32 mouse cellular contexts compared by ENCODE assay signal in genomic region chr6:38739266-38739665, GRCm38 (mm10).
DNase-seq lines count a peak whose midpoint lies in the region; ATAC-seq and TF ChIP-seq lines count a peak whose summit lies in the region.
"Had no signal": no experiment of that assay in that cellular context is flagged by ENCODE, and none has a peak within 500 bp of the region (broad histone marks: within the 10 kb centered on the region; RNA-seq: fewer than 3 reads in every experiment).

No protein-coding gene starts in this region.

- peaks cover 26% of the 10 kb centered on the region for H3K4me1 ChIP-seq in heart, embryonic 13.5 days
- H3K4me1 ChIP-seq in heart, embryonic 11.5 days (ENCODE audit: control insufficient read depth, insufficient read depth, low read length), result peaks cover 12% of the 10 kb centered on the region; the same call in 1 of the 2 replicates
- H3K4me1 ChIP-seq in liver, embryonic 13.5 days (replicated peaks), result peaks cover 46% of the 10 kb centered on the region
- peaks cover 47% of the 10 kb centered on the region for H3K4me1 ChIP-seq in liver, embryonic 12.5 days
- peaks cover 14 to 24% of the 10 kb centered on the region in 2 experiments for H3K4me1 ChIP-seq in MEL (ENCODE audit: control insufficient read depth in 1 of 2, insufficient read depth in 2 of 2, low read length in 2 of 2)
- H3K4me1 ChIP-seq: hindbrain, embryonic 12.5 days; intestine, embryonic 15.5 days; midbrain, embryonic 12.5 days; neural tube, embryonic 12.5 days; stomach, embryonic 15.5 days had no signal

- DNase-seq in liver, embryonic 13.5 days, result peak; percentile 40
- DNase-seq in MEL (ENCODE audit: low read depth, low spot score), result peak; percentile 49
- DNase-seq in c-Kit-positive CD71-positive TER-119-positive erythroid progenitor cells, embryonic 14.5 days (ENCODE audit: low spot score), result peak; percentile 48
- no peak for DNase-seq in adrenal gland, postnatal 10 days
- DNase-seq: adrenal gland, adult 8-10 months; cerebellum, adult 18-20 months; cerebellum, postnatal 14 days; gastrocnemius, postnatal 10 days; heart, postnatal 14 days; kidney, adult 2 months; kidney, postnatal 36 days; layer of hippocampus, postnatal 36 days; left cerebral cortex, postnatal 4 days; lung, adult 18-20 months; lung, postnatal 4 days; thymus, adult 18-20 months; thymus, postnatal 25 days had no signal

- ATAC-seq in heart, embryonic 13.5 days (ENCODE audit: extremely low read depth, insufficient number of reproducible peaks, low FRiP score, low TSS enrichment), result no peak
- no peak for ATAC-seq in heart, embryonic 11.5 days (replicated peaks; ENCODE audit: insufficient number of reproducible peaks, low FRiP score, low TSS enrichment)
- no peak for ATAC-seq in liver, embryonic 13.5 days (ENCODE audit: low read depth)
- no peak for ATAC-seq in liver, embryonic 12.5 days
- ATAC-seq: forebrain, embryonic 16.5 days; hindbrain, postnatal 0 days; intestine, embryonic 15.5 days; lung, postnatal 0 days had no signal

- no peaks in the 10 kb centered on the region for H3K79me2 ChIP-seq in MEL (ENCODE audit: control insufficient read depth, insufficient read depth, low read length, poor library complexity)

- no peaks in the 10 kb centered on the region for H3K27me3 ChIP-seq in heart, embryonic 13.5 days (replicated peaks)
- no peaks in the 10 kb centered on the region for H3K27me3 ChIP-seq in heart, embryonic 11.5 days (ENCODE audit: control insufficient read depth, insufficient read depth, low read length)
- no peaks in the 10 kb centered on the region for H3K27me3 ChIP-seq in liver, embryonic 13.5 days
- H3K27me3 ChIP-seq in liver, embryonic 12.5 days (replicated peaks), result no peaks in the 10 kb centered on the region
- H3K27me3 ChIP-seq in MEL (ENCODE audit: control insufficient read depth in 1 of 2, insufficient read depth in 2 of 2, low read length in 2 of 2), result no peaks in the 10 kb centered on the region
- H3K27me3 ChIP-seq: heart, embryonic 12.5 days; hindbrain, embryonic 12.5 days; intestine, embryonic 15.5 days; megakaryocyte, embryonic 14.5 days; midbrain, embryonic 12.5 days; neural tube, embryonic 12.5 days; stomach, embryonic 15.5 days had no signal

- H3K36me3 ChIP-seq in heart, embryonic 13.5 days, result peaks cover 75% of the 10 kb centered on the region
- peaks cover 11% of the 10 kb centered on the region for H3K36me3 ChIP-seq in heart, embryonic 11.5 days (ENCODE audit: control insufficient read depth, insufficient read depth, low read length)
- H3K36me3 ChIP-seq in liver, embryonic 13.5 days, result peaks cover 97% of the 10 kb centered on the region
- H3K36me3 ChIP-seq in liver, embryonic 12.5 days, result peaks cover 100% of the 10 kb centered on the region
- peaks cover 0 to 24% of the 10 kb centered on the region in 2 experiments; a peak in 2 of 4 replicates for H3K36me3 ChIP-seq in MEL (ENCODE audit: control insufficient read depth in 1 of 2, insufficient read depth in 2 of 2, low read length in 2 of 2)

- no peaks in the 10 kb centered on the region for H3K9me3 ChIP-seq in heart, embryonic 13.5 days
- no peaks in the 10 kb centered on the region for H3K9me3 ChIP-seq in heart, embryonic 11.5 days (replicated peaks; ENCODE audit: control insufficient read depth, low read length)
- H3K9me3 ChIP-seq in liver, embryonic 13.5 days (replicated peaks), result no peaks in the 10 kb centered on the region
- no peaks in the 10 kb centered on the region for H3K9me3 ChIP-seq in liver, embryonic 12.5 days (replicated peaks)
- no peaks in the 10 kb centered on the region for H3K9me3 ChIP-seq in MEL (replicated peaks; ENCODE audit: insufficient read depth, low read length)
- H3K9me3 ChIP-seq: heart, embryonic 12.5 days; hindbrain, embryonic 12.5 days; intestine, embryonic 15.5 days; megakaryocyte, embryonic 14.5 days; midbrain, embryonic 12.5 days; neural tube, embryonic 12.5 days; stomach, embryonic 15.5 days had no signal

- H3K4me3 ChIP-seq in heart, embryonic 13.5 days, result no peak overlapping the region
- H3K4me3 ChIP-seq in heart, embryonic 11.5 days (ENCODE audit: low read depth, low read length), result no peak overlapping the region
- H3K4me3 ChIP-seq in liver, embryonic 13.5 days (replicated peaks), result no peak overlapping the region
- no peak overlapping the region for H3K4me3 ChIP-seq in liver, embryonic 12.5 days
- no peak overlapping the region for H3K4me3 ChIP-seq in MEL (ENCODE audit: control insufficient read depth in 1 of 2, insufficient read depth in 1 of 2, low read depth in 2 of 2, low read length in 2 of 2)
- H3K4me3 ChIP-seq: erythroblast, embryonic 14.5 days; heart, embryonic 12.5 days; hindbrain, embryonic 12.5 days; intestine, embryonic 15.5 days; megakaryocyte, embryonic 14.5 days; midbrain, embryonic 12.5 days; myocyte; neural tube, embryonic 12.5 days; stomach, embryonic 15.5 days had no signal

- no peak for TF ChIP-seq CTCF in MEL (IDR thresholded peaks at IDR 0.05 in 2 of 3, conservative IDR thresholded peaks at IDR 0.05 in 1 of 3; ENCODE audit: control insufficient read depth in 1 of 3, insufficient read depth in 1 of 3, low read depth in 2 of 3, low read length in 3 of 3, poor library complexity in 1 of 3, severe bottlenecking in 1 of 3)

- TF ChIP-seq EP300 in MEL (IDR thresholded peaks at IDR 0.05; ENCODE audit: low read depth in 1 of 2, low read length in 2 of 2), result no peak

- H3K9ac ChIP-seq in heart, embryonic 13.5 days, result 0 out of 2 replicates have a peak overlapping the region, but pooled peaks have one; percentile 33
- no peak overlapping the region for H3K9ac ChIP-seq in heart, embryonic 11.5 days (ENCODE audit: low read depth, low read length)
- H3K9ac ChIP-seq in liver, embryonic 13.5 days, result no peak overlapping the region; the same call in 1 of the 2 replicates
- H3K9ac ChIP-seq in liver, embryonic 12.5 days, result no peak overlapping the region
- no peak overlapping the region for H3K9ac ChIP-seq in MEL (ENCODE audit: control insufficient read depth, low read depth, low read length, poor library complexity, severe bottlenecking)
- H3K9ac ChIP-seq: heart, embryonic 12.5 days; hindbrain, embryonic 12.5 days; intestine, embryonic 15.5 days; midbrain, embryonic 12.5 days; neural tube, embryonic 12.5 days; stomach, embryonic 15.5 days had no signal

- TF ChIP-seq RAD21 in MEL (IDR thresholded peaks at IDR 0.05; ENCODE audit: low read depth, low read length), result no peak

- H3K4me2 ChIP-seq in heart, embryonic 13.5 days, result no peak overlapping the region
- H3K4me2 ChIP-seq in heart, embryonic 11.5 days, result no peak overlapping the region
- no peak overlapping the region for H3K4me2 ChIP-seq in liver, embryonic 13.5 days
- no peak overlapping the region for H3K4me2 ChIP-seq in liver, embryonic 12.5 days
- H3K4me2 ChIP-seq: heart, embryonic 12.5 days; hindbrain, embryonic 12.5 days; intestine, embryonic 15.5 days; midbrain, embryonic 12.5 days; neural tube, embryonic 12.5 days; stomach, embryonic 15.5 days had no signal

- H3K27ac ChIP-seq in heart, embryonic 13.5 days (replicated peaks), result no peak overlapping the region
- H3K27ac ChIP-seq in heart, embryonic 11.5 days (ENCODE audit: low read depth, low read length), result no peak overlapping the region
- H3K27ac ChIP-seq in liver, embryonic 13.5 days, result no peak overlapping the region
- H3K27ac ChIP-seq in liver, embryonic 12.5 days, result no peak overlapping the region
- H3K27ac ChIP-seq in MEL (ENCODE audit: control insufficient read depth, low read depth, low read length), result no peak overlapping the region
- H3K27ac ChIP-seq: hindbrain, embryonic 12.5 days; hindbrain, postnatal 0 days; intestine, embryonic 15.5 days; midbrain, embryonic 12.5 days; neural tube, embryonic 12.5 days; stomach, embryonic 15.5 days had no signal

- no peak for TF ChIP-seq POLR2A in MEL (IDR thresholded peaks at IDR 0.05; ENCODE audit: control insufficient read depth in 1 of 2, insufficient read depth in 1 of 2, low read depth in 1 of 2, low read length in 2 of 2, poor library complexity in 1 of 2)

- WGBS in heart, embryonic 13.5 days, result 38% methylated on average over 3 of the region's 3 CpGs
- 39% methylated on average over 3 of the region's 3 CpGs for WGBS in heart, embryonic 11.5 days (ENCODE audit: insufficient replicate concordance)
- WGBS in liver, embryonic 13.5 days (ENCODE audit: insufficient replicate concordance), result 53% methylated on average over 3 of the region's 3 CpGs
- WGBS in liver, embryonic 12.5 days (ENCODE audit: insufficient replicate concordance), result 57% methylated on average over 3 of the region's 3 CpGs

TF ChIP-seq in MEL, 35 proteins besides CTCF, POLR2A, EP300 and RAD21:
- no peak for TF ChIP-seq USF1 (IDR thresholded peaks at IDR 0.05; ENCODE audit: low read depth, low read length)
- TF ChIP-seq GATA1 (IDR thresholded peaks at IDR 0.05; ENCODE audit: low read depth, low read length), result 0 out of 2 replicates have a peak, but pooled peaks have one; percentile 26
